Mouse (Mus musculus): ENCODE data around the gene Dok5. TPM values are rescaled to one million over a fixed set of nuclear protein-coding genes. Genes with fewer than 3 reads are reported as not detected.

Gene Dok5
- polyA plus RNA-seq, 1 experiment, result 0.11 TPM

GRCm38 (mm10) chr2:170707672-170708071 lies 23.9 kb upstream of the Dok5 start:
- Histone ChIP-seq H3K4me3 (ENCODE audit: control insufficient read depth, low read depth, low read length) (no peak overlapping the region), H3K36me3 (ENCODE audit: control insufficient read depth, insufficient read depth, low read length) (no peaks in the 10 kb centered on the region), H3K27ac (ENCODE audit: control insufficient read depth, insufficient read depth, low read depth, low read length) (no peak overlapping the region), H3K27me3 (ENCODE audit: control insufficient read depth, insufficient read depth, low read length) (no peaks in the 10 kb centered on the region), H3K4me1 (ENCODE audit: control insufficient read depth, insufficient read depth, low read length) (peaks cover 2% of the 10 kb centered on the region)
- TF ChIP-seq POLR2A (IDR thresholded peaks at IDR 0.05; ENCODE audit: control insufficient read depth, low read depth, low read length), result no peak
- no peak for TF ChIP-seq CTCF (IDR thresholded peaks at IDR 0.05; ENCODE audit: control insufficient read depth, insufficient read depth, insufficient replicate concordance, low read depth, low read length)

- H3K27ac ChIP-seq (ENCODE audit: control insufficient read depth, insufficient read depth, low read depth, low read length), result no peak overlapping the region
- peaks cover 2% of the 10 kb centered on the region for H3K4me1 ChIP-seq (ENCODE audit: control insufficient read depth, insufficient read depth, low read length)
- H3K4me3 ChIP-seq (ENCODE audit: control insufficient read depth, low read depth, low read length), result no peak overlapping the region
- TF ChIP-seq POLR2A (IDR thresholded peaks at IDR 0.05; ENCODE audit: control insufficient read depth, low read depth, low read length) (no peak), CTCF (IDR thresholded peaks at IDR 0.05; ENCODE audit: control insufficient read depth, insufficient read depth, insufficient replicate concordance, low read depth, low read length) (no peak)
- no peaks in the 10 kb centered on the region for H3K36me3 ChIP-seq (ENCODE audit: control insufficient read depth, insufficient read depth, low read length)
- no peaks in the 10 kb centered on the region for H3K27me3 ChIP-seq (ENCODE audit: control insufficient read depth, insufficient read depth, low read length)
These were observed 22.7 kb upstream of the Dok5 start for GRCm38 (mm10) chr2:170708901-170709300.

DNA sequence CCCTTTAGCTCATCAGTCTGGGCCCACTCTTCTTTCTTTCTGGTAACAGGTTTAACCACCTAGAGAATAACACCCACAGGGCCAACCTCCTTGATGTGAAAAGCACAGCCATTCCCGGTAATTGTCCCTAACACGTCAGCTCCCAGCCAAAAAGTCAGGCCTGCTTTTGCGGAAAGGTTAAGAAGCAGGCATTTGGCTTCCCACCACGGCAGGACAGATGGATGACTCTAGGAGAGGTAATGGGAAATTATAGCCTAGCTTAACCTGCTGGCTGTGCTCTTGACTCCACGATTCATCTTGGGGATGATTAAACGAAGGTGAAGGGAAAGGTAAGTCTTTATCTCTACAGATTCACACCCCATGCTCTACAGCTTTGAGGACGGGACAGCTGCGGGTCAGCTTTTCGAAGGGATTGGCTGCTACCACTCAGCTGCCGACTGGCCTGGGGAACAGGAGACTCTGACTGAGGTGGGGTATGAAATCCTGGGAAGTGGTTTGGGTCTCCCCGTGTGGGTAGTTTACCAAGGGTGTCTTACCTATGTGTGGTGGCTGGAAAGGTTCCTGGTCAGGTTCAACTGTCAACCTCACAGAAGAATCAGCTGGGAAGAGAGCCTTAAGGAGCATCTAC lies 18.8 kb upstream of the Dok5 start:
- peaks cover 2% of the 10 kb centered on the region for H3K4me1 ChIP-seq (ENCODE audit: control insufficient read depth, insufficient read depth, low read length)
- H3K27ac ChIP-seq (ENCODE audit: control insufficient read depth, insufficient read depth, low read depth, low read length), result no peak overlapping the region
- no peak overlapping the region for H3K4me3 ChIP-seq (ENCODE audit: control insufficient read depth, low read depth, low read length)
- TF ChIP-seq CTCF (IDR thresholded peaks at IDR 0.05; ENCODE audit: control insufficient read depth, insufficient read depth, insufficient replicate concordance, low read depth, low read length), result no peak
- no peak for TF ChIP-seq POLR2A (IDR thresholded peaks at IDR 0.05; ENCODE audit: control insufficient read depth, low read depth, low read length)
- H3K27me3 ChIP-seq (ENCODE audit: control insufficient read depth, insufficient read depth, low read length), result no peaks in the 10 kb centered on the region
- H3K36me3 ChIP-seq (ENCODE audit: control insufficient read depth, insufficient read depth, low read length), result no peaks in the 10 kb centered on the region

DNA sequence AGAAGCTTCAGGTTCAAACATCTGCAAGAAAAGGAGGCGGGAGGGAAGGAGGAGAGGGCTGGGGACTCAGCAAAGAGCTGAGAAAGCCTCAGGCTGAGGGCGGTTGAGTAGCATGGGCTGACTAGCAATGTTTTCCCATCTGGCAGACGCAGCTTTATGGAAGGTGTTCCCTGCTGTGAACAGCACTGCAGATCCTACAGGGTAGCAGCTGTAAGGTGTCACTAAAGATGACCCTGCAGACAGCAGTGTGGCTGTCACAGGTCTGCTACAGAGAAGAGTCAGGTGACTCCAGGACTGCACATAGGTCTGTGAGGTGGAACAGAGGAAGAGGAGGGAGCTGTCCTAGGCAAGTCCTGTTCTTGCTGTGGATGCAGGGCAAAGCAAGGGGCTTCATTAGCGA lies 11.2 kb upstream of the Dok5 start:
- TF ChIP-seq POLR2A (IDR thresholded peaks at IDR 0.05; ENCODE audit: control insufficient read depth, low read depth, low read length), result no peak
- H3K4me3 ChIP-seq (ENCODE audit: control insufficient read depth, low read depth, low read length), result no peak overlapping the region
- no peaks in the 10 kb centered on the region for H3K4me1 ChIP-seq (ENCODE audit: control insufficient read depth, insufficient read depth, low read length)
- H3K36me3 ChIP-seq (ENCODE audit: control insufficient read depth, insufficient read depth, low read length), result no peaks in the 10 kb centered on the region
- H3K27ac ChIP-seq (ENCODE audit: control insufficient read depth, insufficient read depth, low read depth, low read length), result no peak overlapping the region
- no peaks in the 10 kb centered on the region for H3K27me3 ChIP-seq (ENCODE audit: control insufficient read depth, insufficient read depth, low read length)

GRCm38 (mm10) chr2:170724136-170724535 lies 7.5 kb upstream of the Dok5 start:
- H3K4me1 ChIP-seq (ENCODE audit: control insufficient read depth, insufficient read depth, low read length), result no peaks in the 10 kb centered on the region
- TF ChIP-seq CTCF (IDR thresholded peaks at IDR 0.05; ENCODE audit: control insufficient read depth, insufficient read depth, insufficient replicate concordance, low read depth, low read length), result no peak
- TF ChIP-seq POLR2A (IDR thresholded peaks at IDR 0.05; ENCODE audit: control insufficient read depth, low read depth, low read length), result no peak
- no peaks in the 10 kb centered on the region for H3K27me3 ChIP-seq (ENCODE audit: control insufficient read depth, insufficient read depth, low read length)
- no peaks in the 10 kb centered on the region for H3K36me3 ChIP-seq (ENCODE audit: control insufficient read depth, insufficient read depth, low read length)
- no peak overlapping the region for H3K4me3 ChIP-seq (ENCODE audit: control insufficient read depth, low read depth, low read length)
- no peak overlapping the region for H3K27ac ChIP-seq (ENCODE audit: control insufficient read depth, insufficient read depth, low read depth, low read length)

GRCm38 (mm10) chr2:170724716-170725115 lies 6.9 kb upstream of the Dok5 start:
- no peaks in the 10 kb centered on the region for H3K27me3 ChIP-seq (ENCODE audit: control insufficient read depth, insufficient read depth, low read length)
- H3K4me3 ChIP-seq (ENCODE audit: control insufficient read depth, low read depth, low read length), result no peak overlapping the region
- TF ChIP-seq POLR2A (IDR thresholded peaks at IDR 0.05; ENCODE audit: control insufficient read depth, low read depth, low read length), result no peak
- TF ChIP-seq CTCF (IDR thresholded peaks at IDR 0.05; ENCODE audit: control insufficient read depth, insufficient read depth, insufficient replicate concordance, low read depth, low read length), result no peak
- H3K4me1 ChIP-seq (ENCODE audit: control insufficient read depth, insufficient read depth, low read length), result no peaks in the 10 kb centered on the region
- H3K36me3 ChIP-seq (ENCODE audit: control insufficient read depth, insufficient read depth, low read length), result no peaks in the 10 kb centered on the region
- H3K27ac ChIP-seq (ENCODE audit: control insufficient read depth, insufficient read depth, low read depth, low read length), result no peak overlapping the region

- Histone ChIP-seq H3K4me1 (ENCODE audit: control insufficient read depth, insufficient read depth, low read length) (no peaks in the 10 kb centered on the region), H3K36me3 (ENCODE audit: control insufficient read depth, insufficient read depth, low read length) (no peaks in the 10 kb centered on the region), H3K27me3 (ENCODE audit: control insufficient read depth, insufficient read depth, low read length) (no peaks in the 10 kb centered on the region), H3K27ac (ENCODE audit: control insufficient read depth, insufficient read depth, low read depth, low read length) (no peak overlapping the region), H3K4me3 (ENCODE audit: control insufficient read depth, low read depth, low read length) (no peak overlapping the region)
- TF ChIP-seq POLR2A (IDR thresholded peaks at IDR 0.05; ENCODE audit: control insufficient read depth, low read depth, low read length) (no peak), CTCF (IDR thresholded peaks at IDR 0.05; ENCODE audit: control insufficient read depth, insufficient read depth, insufficient replicate concordance, low read depth, low read length) (no peak)
These were observed 5.8 kb upstream of the Dok5 start for GRCm38 (mm10) chr2:170725796-170726195.
